Mouse (Mus musculus) intestine, postnatal 0 days (tissue): Measurements from ENCODE around the gene Cmya5. TPM values are rescaled to one million over a fixed set of nuclear protein-coding genes. Genes with fewer than 3 reads are reported as not detected.

Source experiments
- ATAC-seq: fragments of 200-750 bp; cut with Nextera tagmentation; 2 replicates; pipeline ENCODE4 v1.8.0; 2017; ENCODE audit warnings: mild to moderate bottlenecking, moderate TSS enrichment, moderate library complexity
- H3K27ac ChIP-seq: fragments of 300-500 bp; sonication (generic); 2 replicates; pipeline ENCODE4 v1.5.1; 2014; ENCODE audit warnings: mild to moderate bottlenecking, low read depth, low read length, moderate library complexity
- H3K27me3 ChIP-seq: fragments of 300-500 bp; sonication (generic); replicated peaks from 2 replicates; pipeline ENCODE4 v1.6.1; 2014; ENCODE audit warnings: low read length, mixed read lengths; ENCODE audit not compliant: control insufficient read depth, insufficient read depth
- H3K36me3 ChIP-seq: fragments of 300-500 bp; sonication (generic); 2 replicates; pipeline ENCODE4 v1.6.1; 2014; ENCODE audit warnings: mild to moderate bottlenecking, moderate library complexity; ENCODE audit not compliant: control insufficient read depth, insufficient read depth
- H3K4me1 ChIP-seq: fragments of 300-500 bp; sonication (generic); replicated peaks from 2 replicates; pipeline ENCODE4 v1.6.1; 2014; ENCODE audit warnings: antibody characterized with exemption, low read length, mixed read lengths; ENCODE audit not compliant: control insufficient read depth, insufficient read depth
- H3K4me2 ChIP-seq: fragments of 300-500 bp; sonication (generic); replicated peaks from 2 replicates; pipeline ENCODE4 v1.6.1; 2014; ENCODE audit warnings: low read depth, mild to moderate bottlenecking, moderate library complexity
- H3K4me3 ChIP-seq: fragments of 300-500 bp; sonication (generic); 2 replicates; pipeline ENCODE4 v1.5.1; 2014; ENCODE audit warnings: low read depth, low read length
- H3K9ac ChIP-seq: fragments of 300-500 bp; sonication (generic); 2 replicates; pipeline ENCODE4 v1.6.1; 2014; ENCODE audit warnings: mild to moderate bottlenecking, low read depth, low read length
- H3K9me3 ChIP-seq: fragments of 300-500 bp; sonication (generic); 2 replicates; pipeline ENCODE4 v1.6.1; 2016; ENCODE audit warnings: mixed run types; ENCODE audit not compliant: control insufficient read depth
- CTCF ChIP-seq: sonication (generic); IDR thresholded peaks from 2 replicates; pipeline ENCODE4 v1.5.1; 2016; ENCODE audit warnings: low read depth, mild to moderate bottlenecking, control low read depth, antibody characterized with exemption, moderate library complexity
- WGBS: fragments of 180-500 bp; shearing (Covaris S2); extraction: QIAGEN DNeasy Blood & Tissue Kit; methylation state at CpG from one replicate; pipeline ENCODE4 v1.1.7; 2014; 5-methylcytosine and 5-hydroxymethylcytosine counted together
- polyA plus RNA-seq: library from polyadenylated mRNA; unstranded; fragments of >200 nt; fragmentation: Nextera tagmentation; extraction: Ambion mirVana; gene quantifications from 2 replicates; pipeline ENCODE4 v1.2.1, GENCODE M21; 2015

The Cmya5 gene
- polyA plus RNA-seq, 1 experiment from 2014 or later, result 0.04 TPM

DNA sequence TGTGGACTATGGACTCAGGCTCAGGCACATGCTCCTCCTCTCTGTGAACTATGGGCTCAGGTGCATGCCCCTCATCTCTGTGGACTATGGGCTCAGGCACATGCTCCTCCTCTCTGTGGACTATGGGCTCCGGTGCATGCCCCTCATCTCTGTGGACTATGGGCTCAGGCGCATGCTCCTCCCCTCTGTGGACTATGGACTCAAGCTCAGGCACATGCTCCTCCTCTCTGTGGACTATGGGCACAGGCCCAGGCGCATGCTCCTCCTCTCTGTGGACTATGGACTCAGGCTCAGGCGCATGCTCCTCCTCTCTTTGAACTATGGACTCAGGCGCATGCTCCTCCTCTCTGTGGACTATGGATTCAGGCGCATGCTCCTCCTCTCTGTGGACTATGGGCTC lies 47.9 kb downstream of the Cmya5 start:
- Histone ChIP-seq H3K4me2 (no peak overlapping the region), H3K9ac (no peak overlapping the region), H3K27me3 (no peaks in the 10 kb centered on the region), H3K4me3 (no peak overlapping the region), H3K36me3 (no peaks in the 10 kb centered on the region), H3K9me3 (no peaks in the 10 kb centered on the region), H3K4me1 (no peaks in the 10 kb centered on the region), H3K27ac (no peak overlapping the region)
- TF ChIP-seq CTCF, result no peak
- 94% methylated on average over 6 of the region's 6 CpGs for WGBS
- ATAC-seq, result no peak

DNA sequence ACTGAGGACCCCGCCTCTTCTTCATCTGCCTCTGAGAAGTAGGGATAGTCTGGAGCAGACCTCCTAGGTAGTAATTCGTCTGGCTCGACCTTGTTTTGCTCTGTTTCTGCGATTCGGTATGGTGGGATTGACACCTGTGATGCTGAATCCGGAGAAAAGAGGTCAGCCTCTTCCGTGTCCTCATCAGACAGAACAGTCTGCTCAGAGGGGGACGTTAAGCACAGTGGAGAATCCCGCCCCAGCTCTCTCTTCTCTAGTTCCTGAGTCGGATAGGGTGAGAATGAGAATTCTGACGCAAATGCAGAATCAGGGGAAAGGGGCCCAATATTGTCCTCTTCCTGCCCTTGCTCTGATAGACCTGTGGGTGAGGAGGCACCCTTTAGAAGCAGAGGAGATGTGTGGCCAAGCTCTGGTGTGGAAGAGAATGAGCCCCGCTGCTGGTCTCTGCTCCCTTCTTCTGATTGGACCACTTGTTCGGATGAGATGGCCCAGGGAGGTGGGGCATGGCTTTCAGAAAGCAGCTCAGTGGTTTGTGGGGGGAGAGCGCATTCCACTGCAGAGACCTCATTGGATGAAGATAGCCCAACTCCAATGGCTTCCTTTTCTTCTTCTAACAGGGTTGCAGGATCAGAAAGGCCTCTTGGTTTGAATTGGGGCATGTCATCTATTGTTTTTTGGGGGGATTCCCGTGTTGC lies 49.3 kb downstream of the Cmya5 start:
- Histone ChIP-seq H3K4me2 (no peak overlapping the region), H3K27me3 (no peaks in the 10 kb centered on the region), H3K9me3 (no peaks in the 10 kb centered on the region), H3K36me3 (no peaks in the 10 kb centered on the region), H3K4me1 (no peaks in the 10 kb centered on the region), H3K9ac (no peak overlapping the region), H3K4me3 (no peak overlapping the region), H3K27ac (no peak overlapping the region)
- 84% methylated on average over 15 of the region's 15 CpGs for WGBS
- no peak for TF ChIP-seq CTCF
- ATAC-seq, result no peak

DNA sequence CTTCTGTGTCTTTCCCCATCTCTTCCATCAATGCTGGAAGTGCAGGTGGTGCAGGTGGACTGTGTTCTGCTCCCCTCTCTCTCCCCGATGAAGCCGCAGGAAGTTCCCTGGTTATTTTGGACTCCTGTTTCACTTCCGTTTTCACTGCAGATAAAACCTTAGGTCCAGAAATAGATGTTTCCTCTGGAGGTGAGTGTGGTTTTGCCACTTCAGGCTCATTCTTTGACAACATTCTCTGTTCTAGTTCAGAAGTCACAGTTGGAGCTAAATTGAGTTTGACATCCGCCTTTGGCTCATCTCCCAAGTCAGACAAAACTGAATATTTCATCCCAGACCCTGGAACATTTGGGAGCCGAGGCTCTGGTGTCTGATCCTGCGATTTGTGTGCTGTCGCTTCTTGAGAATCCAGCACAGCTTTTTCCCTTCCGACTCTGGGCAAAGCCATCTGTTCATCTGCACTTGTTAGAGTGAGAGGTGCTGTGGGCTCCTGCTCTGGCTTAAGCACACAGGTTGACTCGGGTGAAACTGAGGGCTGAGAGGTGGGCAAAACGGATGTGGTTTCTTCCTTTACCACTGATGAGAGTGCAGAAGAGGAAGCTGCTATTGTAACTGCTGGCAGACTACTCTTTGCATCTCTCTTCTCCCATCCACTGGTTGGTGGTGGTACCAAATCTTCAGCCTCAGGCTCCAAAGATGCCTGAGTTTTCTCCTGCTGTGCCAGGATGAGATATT lies 50.2 kb downstream of the Cmya5 start:
- WGBS, result 77% methylated on average over 10 of the region's 10 CpGs
- no peak overlapping the region for H3K27ac ChIP-seq
- no peak overlapping the region for H3K4me2 ChIP-seq
- no peak overlapping the region for H3K4me3 ChIP-seq
- H3K27me3 ChIP-seq, result no peaks in the 10 kb centered on the region
- TF ChIP-seq CTCF, result no peak
- H3K36me3 ChIP-seq, result no peaks in the 10 kb centered on the region
- no peak for ATAC-seq
- H3K9me3 ChIP-seq, result no peaks in the 10 kb centered on the region
- no peak overlapping the region for H3K9ac ChIP-seq
- H3K4me1 ChIP-seq, result no peaks in the 10 kb centered on the region

DNA sequence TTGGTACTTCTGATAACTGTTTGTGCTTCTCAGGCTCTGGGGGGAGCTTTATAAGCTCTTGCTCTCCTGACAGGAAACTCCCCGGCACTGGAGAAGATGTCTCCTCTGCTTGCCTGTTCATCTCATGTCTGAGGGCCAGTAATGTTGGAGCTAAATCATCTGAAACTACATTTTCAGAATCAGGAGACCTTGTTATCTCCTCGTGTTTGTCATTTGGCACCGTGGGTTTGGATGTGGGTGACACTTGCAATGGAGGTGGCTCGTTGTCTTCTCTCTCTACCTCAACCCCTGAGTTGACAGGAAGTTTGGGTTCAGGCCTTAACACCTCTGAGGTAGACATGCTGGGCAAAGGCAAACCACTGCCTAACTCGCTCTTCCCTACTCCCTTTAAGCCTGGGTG lies 50.8 kb downstream of the Cmya5 start:
- no peak for ATAC-seq
- TF ChIP-seq CTCF, result no peak
- H3K27ac ChIP-seq, result no peak overlapping the region
- H3K36me3 ChIP-seq, result no peaks in the 10 kb centered on the region
- no peak overlapping the region for H3K4me3 ChIP-seq
- H3K27me3 ChIP-seq, result no peaks in the 10 kb centered on the region
- H3K9me3 ChIP-seq, result no peaks in the 10 kb centered on the region
- no peak overlapping the region for H3K9ac ChIP-seq
- WGBS, result 88% methylated on average over 5 of the region's 5 CpGs
- H3K4me1 ChIP-seq, result no peaks in the 10 kb centered on the region
- H3K4me2 ChIP-seq, result no peak overlapping the region

DNA sequence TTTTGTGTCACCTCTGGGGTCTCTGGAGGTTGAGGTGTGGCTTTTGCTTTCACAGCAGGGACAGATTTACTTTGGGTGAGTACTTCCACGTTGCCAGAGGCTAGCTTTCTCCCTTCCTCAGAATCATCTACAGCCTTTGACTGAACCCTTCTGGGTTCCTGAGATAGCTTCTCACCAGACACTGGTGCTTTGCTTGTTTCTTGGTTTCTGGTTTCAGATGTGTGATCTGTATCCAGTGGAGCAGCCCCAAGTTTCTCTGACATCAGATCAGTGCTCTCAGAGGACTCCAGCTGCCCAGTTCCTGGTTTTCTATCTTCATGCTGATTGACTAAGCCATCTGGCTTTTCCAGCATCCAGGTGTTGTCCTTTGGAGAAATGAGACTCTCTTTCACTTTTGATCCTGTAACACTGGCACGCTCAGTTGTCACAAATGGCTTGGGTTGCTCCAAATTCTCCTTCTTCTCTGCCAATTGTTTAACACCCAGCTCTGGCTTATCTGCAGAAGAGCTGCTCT lies 51.6 kb downstream of the Cmya5 start:
- 64% methylated on average over 2 of the region's 2 CpGs for WGBS
- Histone ChIP-seq H3K9me3 (no peaks in the 10 kb centered on the region), H3K4me2 (no peak overlapping the region), H3K27me3 (no peaks in the 10 kb centered on the region), H3K4me3 (no peak overlapping the region), H3K27ac (no peak overlapping the region), H3K9ac (no peak overlapping the region), H3K4me1 (no peaks in the 10 kb centered on the region), H3K36me3 (no peaks in the 10 kb centered on the region)
- TF ChIP-seq CTCF, result no peak
- ATAC-seq, result no peak

DNA sequence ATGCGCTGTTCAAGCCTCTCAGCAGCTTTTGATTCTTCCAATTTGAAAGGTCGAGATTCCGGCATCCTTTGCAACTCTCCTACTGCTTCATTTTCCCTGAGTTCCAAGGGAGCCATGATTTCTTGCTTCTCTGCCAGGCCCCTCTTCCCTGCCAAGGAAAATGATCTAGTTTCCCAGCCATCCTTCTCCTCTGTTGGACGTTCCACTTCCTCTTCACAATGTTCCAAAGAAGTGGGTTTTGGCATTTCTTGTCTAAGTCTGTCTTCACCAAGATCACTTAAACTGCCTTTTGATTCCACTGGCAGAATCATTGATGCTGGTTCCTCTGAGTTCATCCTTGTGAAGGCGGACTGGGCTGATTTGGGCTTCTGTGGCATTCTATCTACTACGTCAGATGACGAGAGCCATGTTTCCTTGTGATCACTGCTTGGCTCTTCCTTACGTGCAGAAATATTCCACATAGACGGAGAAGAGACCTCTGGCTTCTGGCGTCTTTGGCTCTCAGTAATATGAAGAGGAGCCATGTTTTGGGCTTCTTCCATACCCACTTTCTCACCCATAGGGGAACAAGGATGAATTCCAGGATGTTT lies 52.6 kb downstream of the Cmya5 start:
- H3K4me2 ChIP-seq, result no peak overlapping the region
- no peak for TF ChIP-seq CTCF
- no peaks in the 10 kb centered on the region for H3K9me3 ChIP-seq
- H3K9ac ChIP-seq, result no peak overlapping the region
- H3K4me1 ChIP-seq, result no peaks in the 10 kb centered on the region
- ATAC-seq, result no peak
- WGBS, result 86% methylated on average over 10 of the region's 10 CpGs
- no peak overlapping the region for H3K4me3 ChIP-seq
- no peak overlapping the region for H3K27ac ChIP-seq
- no peaks in the 10 kb centered on the region for H3K36me3 ChIP-seq
- no peaks in the 10 kb centered on the region for H3K27me3 ChIP-seq
